Comparison of ENCODE assay signal across 8 mouse cellular contexts in the genomic region with DNA sequence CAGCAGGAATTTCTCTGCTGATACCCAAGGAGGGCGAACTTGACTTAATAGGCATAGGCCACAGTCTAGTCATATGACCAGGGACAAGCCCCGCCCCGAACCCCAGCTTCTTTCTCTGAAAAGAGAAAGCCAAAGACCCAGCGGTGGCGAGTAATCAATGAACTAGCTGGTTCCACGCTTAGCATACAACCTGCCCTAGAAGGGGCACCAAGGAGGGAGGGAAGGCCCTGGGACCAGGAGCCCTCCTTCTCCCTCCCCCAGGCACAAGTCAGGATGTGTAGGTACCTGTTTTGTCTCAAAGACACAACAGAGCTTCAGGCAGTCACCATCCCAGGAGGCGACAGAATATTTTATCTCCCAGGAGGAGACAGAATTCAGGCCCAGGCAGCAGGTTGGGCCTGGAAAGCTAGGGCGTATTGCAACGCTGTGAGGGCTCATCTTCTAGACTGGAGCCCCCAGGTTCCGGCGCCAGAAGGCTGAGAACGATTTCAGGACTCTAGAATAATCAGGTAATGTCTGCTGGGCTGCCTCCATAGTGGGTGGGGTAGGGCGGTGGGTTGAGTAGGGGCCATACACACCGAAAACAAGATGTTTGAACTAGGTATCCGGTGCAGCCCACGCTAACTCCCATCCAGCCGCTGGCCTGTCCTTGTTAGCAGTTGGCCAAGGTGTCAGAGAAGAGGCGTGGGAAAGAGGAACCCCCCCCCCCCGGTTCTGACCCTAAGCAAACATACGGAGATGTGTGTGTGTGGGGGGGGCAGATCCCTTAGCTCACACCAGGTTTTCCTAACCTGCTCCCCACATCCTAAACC. TPM values are rescaled to one million over a fixed set of nuclear protein-coding genes. Genes with fewer than 3 reads are reported as not detected.
A peak's percentile ranks its signal among the peaks of the same experiment; 100 is the strongest.
DNase-seq lines count a peak whose midpoint lies in the region; ATAC-seq and TF ChIP-seq lines count a peak whose summit lies in the region.

A gene (plus strand): TSS at position 117 of the 812 bp plus-strand sequence.

- peak in 1 of 2 experiments; percentile 61 for DNase-seq in frontal cortex, adult 2 months (ENCODE audit: extremely low spot score in 1 of 2, low spot score in 1 of 2)
- DNase-seq in c-Kit-positive CD71-positive TER-119-positive erythroid progenitor cells, embryonic 14.5 days (ENCODE audit: low spot score), result peak; percentile 77
- DNase-seq in gastrocnemius, postnatal 4 days (ENCODE audit: low spot score in 2 of 2), result no peak
- no peak for DNase-seq in limb, embryonic 14.5 days (ENCODE audit: low spot score)
- no peak for DNase-seq in frontal cortex, postnatal 14 days (ENCODE audit: low spot score in 2 of 2)

- peak within 1 kb of the TSS; percentile 88 for H3K4me2 ChIP-seq in intestine, embryonic 16.5 days (ENCODE audit: low read depth, low read length)
- peak within 1 kb of the TSS; percentile 88 for H3K4me2 ChIP-seq in limb, embryonic 14.5 days (replicated peaks; ENCODE audit: low read depth, low read length, severe bottlenecking)

- 8% methylated on average over 20 of the region's 20 CpGs for WGBS in intestine, embryonic 16.5 days
- WGBS in limb, embryonic 14.5 days, result 12% methylated on average over 18 of the region's 20 CpGs

- H3K9me3 ChIP-seq in intestine, embryonic 16.5 days (ENCODE audit: control insufficient read depth, low read length), result no peaks in the 10 kb centered on the region
- no peaks in the 10 kb centered on the region for H3K9me3 ChIP-seq in limb, embryonic 14.5 days (ENCODE audit: control insufficient read depth, low read length)

- peaks cover 33% of the 10 kb centered on the region for H3K4me1 ChIP-seq in intestine, embryonic 16.5 days (ENCODE audit: control insufficient read depth, insufficient read depth, low read length)
- peaks cover 34% of the 10 kb centered on the region for H3K4me1 ChIP-seq in limb, embryonic 14.5 days (ENCODE audit: control insufficient read depth, insufficient read depth, low read length)

- H3K27me3 ChIP-seq in intestine, embryonic 16.5 days (replicated peaks; ENCODE audit: control insufficient read depth, insufficient read depth, low read length), result no peaks in the 10 kb centered on the region
- H3K27me3 ChIP-seq in limb, embryonic 14.5 days (ENCODE audit: control insufficient read depth, insufficient read depth, low read length), result no peaks in the 10 kb centered on the region

- H3K9ac ChIP-seq in intestine, embryonic 16.5 days (ENCODE audit: low read depth, low read length), result peak within 1 kb of the TSS; percentile 100
- H3K9ac ChIP-seq in limb, embryonic 14.5 days (ENCODE audit: low read depth, low read length, severe bottlenecking), result peak within 1 kb of the TSS; percentile 97

- peak within 1 kb of the TSS; percentile 100 for H3K4me3 ChIP-seq in intestine, embryonic 16.5 days (ENCODE audit: low read length)
- peak within 1 kb of the TSS; percentile 97 for H3K4me3 ChIP-seq in limb, embryonic 14.5 days (replicated peaks; ENCODE audit: low read length)

- ATAC-seq in frontal cortex, adult (ENCODE audit: low TSS enrichment), result no peak
- ATAC-seq in intestine, embryonic 16.5 days, result no peak; the same call in 1 of the 2 replicates
- ATAC-seq in limb, embryonic 14.5 days (ENCODE audit: low FRiP score, low read depth), result no peak
- ATAC-seq in monocyte, adult 5-6 weeks (replicated peaks; ENCODE audit: insufficient number of reproducible peaks, low FRiP score, low TSS enrichment, poor library complexity, severe bottlenecking), result no peak

- H3K27ac ChIP-seq in intestine, embryonic 16.5 days (ENCODE audit: low read length), result peak within 1 kb of the TSS; percentile 96
- peak within 1 kb of the TSS; percentile 91 for H3K27ac ChIP-seq in limb, embryonic 14.5 days (replicated peaks; ENCODE audit: low read depth, low read length)

- TF ChIP-seq POLR2A in limb, embryonic 14.5 days (IDR thresholded peaks at IDR 0.05; ENCODE audit: borderline replicate concordance, extremely low read depth, insufficient read depth, insufficient read length), result no peak

- no peaks in the 10 kb centered on the region; the same call in 1 of the 2 replicates for H3K36me3 ChIP-seq in intestine, embryonic 16.5 days (ENCODE audit: control insufficient read depth, insufficient read depth, low read length)
- H3K36me3 ChIP-seq in limb, embryonic 14.5 days (ENCODE audit: control insufficient read depth, insufficient read depth, low read length), result peaks cover 16% of the 10 kb centered on the region

RNA-seq across cellular contexts. Expression of the gene that starts here (rescaled TPM):
- polyA plus RNA-seq in frontal cortex, adult 2 months (2012; rRNA removed), result 143 and 157 TPM in 2 replicates
- 10 to 100 TPM; 50.5 to 53.8 TPM for total RNA-seq in gastrocnemius, postnatal 4 days (2021)
- 60.0 and 67.1 TPM in 2 replicates for polyA plus RNA-seq in intestine, embryonic 16.5 days (2015; fragmentation: Nextera tagmentation; extraction: Ambion mirVana)
- polyA plus RNA-seq in limb, embryonic 14.5 days (2012; rRNA removed), result 144 and 158 TPM in 2 replicates
- polyA plus RNA-seq in limb, embryonic 14.5 days (2014; fragmentation: Nextera tagmentation; extraction: Ambion mirVana), result 71.0 and 71.7 TPM in 2 replicates
- 40.1 to 46.6 TPM (median 44.7 TPM) in 3 replicates for total RNA-seq in monocyte, adult 5-6 weeks (2017)
